Mouse (Mus musculus) CH12.LX (cell line): ENCODE measurements around the gene Zfp213.

Source experiments
- CTCF ChIP-seq, 2 experiments: IDR thresholded peaks in 1 of 2; conservative IDR thresholded peaks in 1 of 2; 2 replicates each; pipeline ENCODE4 v1.5.1; 2011 to 2012; ENCODE audit warnings: low read depth in 2 of 2, low read length in 2 of 2, improper control_type of control experiment in 1 of 2, inconsistent platforms in 1 of 2, mild to moderate bottlenecking in 1 of 2, moderate library complexity in 1 of 2
- ETS1 ChIP-seq: conservative IDR thresholded peaks from 2 replicates; pipeline ENCODE4 v1.6.1; 2012; ENCODE audit warnings: low read depth, mild to moderate bottlenecking, inconsistent platforms, low read length, improper control_type of control experiment, moderate library complexity
- JUN ChIP-seq: IDR thresholded peaks from 2 replicates; pipeline ENCODE4 v1.6.1; 2011; ENCODE audit warnings: low read depth, mild to moderate bottlenecking, low read length, improper control_type of control experiment, moderate library complexity; ENCODE audit not compliant: insufficient read depth
- JUND ChIP-seq: conservative IDR thresholded peaks from 2 replicates; pipeline ENCODE4 v1.6.1; 2011; ENCODE audit warnings: low read depth, low read length, improper control_type of control experiment
- KAT2A ChIP-seq: IDR thresholded peaks from 2 replicates; pipeline ENCODE4 v1.6.1; 2012; ENCODE audit warnings: low read length, improper control_type of control experiment, inconsistent platforms; ENCODE audit not compliant: insufficient replicate concordance
- MAFK ChIP-seq: IDR thresholded peaks from 2 replicates; pipeline ENCODE4 v1.6.1; 2011; ENCODE audit warnings: low read length, improper control_type of control experiment; ENCODE audit not compliant: insufficient replicate concordance
- POLR2A ChIP-seq: IDR thresholded peaks from 2 replicates; pipeline ENCODE4 v1.6.1; 2011; ENCODE audit warnings: low read depth, mild to moderate bottlenecking, improper control_type of control experiment, low read length
- POLR2AphosphoS2 ChIP-seq: IDR thresholded peaks from 2 replicates; pipeline ENCODE4 v1.6.1; 2011; ENCODE audit warnings: low read depth, low read length, improper control_type of control experiment
- RCOR1 ChIP-seq: conservative IDR thresholded peaks from 2 replicates; pipeline ENCODE4 v1.6.1; 2012; ENCODE audit warnings: low read depth, mild to moderate bottlenecking, inconsistent platforms, low read length, improper control_type of control experiment
- UBTF ChIP-seq: IDR thresholded peaks from 2 replicates; pipeline ENCODE4 v1.6.1; 2012; ENCODE audit warnings: low read depth, mild to moderate bottlenecking, inconsistent platforms, low read length, improper control_type of control experiment, moderate library complexity
- USF1 ChIP-seq: IDR thresholded peaks from 2 replicates; pipeline ENCODE4 v1.6.1; 2014; ENCODE audit warnings: low read depth, mild to moderate bottlenecking, inconsistent platforms, low read length, improper control_type of control experiment

DNA sequence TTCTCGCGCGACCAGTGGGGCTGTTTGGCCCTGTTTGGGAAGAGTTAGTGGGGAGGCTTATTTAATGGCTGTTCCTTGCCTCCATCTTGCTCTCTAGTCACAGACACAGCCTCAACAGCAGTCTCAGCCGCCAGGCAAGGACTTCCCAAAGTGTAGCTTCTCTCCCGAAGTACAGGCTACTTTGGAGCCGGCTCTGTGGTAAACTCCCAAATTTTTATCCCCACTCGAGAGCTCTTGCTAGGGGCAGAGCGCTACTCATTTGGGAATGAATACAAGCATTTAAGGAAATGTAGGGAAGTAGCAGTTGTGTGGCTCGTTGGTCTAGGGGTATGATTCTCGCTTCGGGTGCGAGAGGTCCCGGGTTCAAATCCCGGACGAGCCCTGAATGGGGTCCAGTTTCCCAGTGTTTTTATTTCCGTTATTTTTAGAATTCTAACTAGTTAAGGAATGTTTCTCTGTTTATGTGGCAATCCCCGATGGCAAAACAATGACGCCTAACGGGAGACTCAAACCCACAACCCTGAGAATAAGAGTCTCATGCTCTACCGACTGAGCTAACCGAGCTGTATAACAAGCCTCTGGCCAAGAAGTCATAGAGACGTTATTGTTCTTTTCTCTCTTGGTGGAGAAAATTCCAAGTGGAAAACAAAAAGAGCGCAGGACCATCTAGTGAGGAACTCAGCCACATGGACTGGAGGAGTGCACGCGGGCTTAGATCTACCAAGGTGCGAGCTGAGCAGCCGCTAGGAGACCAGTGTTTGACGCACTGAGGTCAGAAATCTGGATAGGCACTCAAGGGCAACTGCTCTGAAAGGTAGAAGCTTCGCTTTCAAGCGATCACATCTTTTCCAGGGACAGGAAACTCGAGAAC lies 23.2 kb downstream of the Zfp213 start:
- TF ChIP-seq CTCF (conservative IDR thresholded peaks at IDR 0.05 in 1 of 2, IDR thresholded peaks at IDR 0.05 in 1 of 2; ENCODE audit: low read depth in 2 of 2, low read length in 2 of 2) = no peak
- TF ChIP-seq POLR2AphosphoS2 = no peak
- no peak for TF ChIP-seq USF1
- no peak for TF ChIP-seq JUND
- no peak for TF ChIP-seq UBTF
- TF ChIP-seq ETS1 = no peak
- peak; percentile 77; the same call in 1 of the 2 replicates for TF ChIP-seq KAT2A
- TF ChIP-seq POLR2A = no peak
- no peak for TF ChIP-seq RCOR1
- TF ChIP-seq MAFK = peak; percentile 93
- TF ChIP-seq JUN = no peak
